Mouse (Mus musculus) testis, adult 2 months (tissue): ENCODE measurements at regions not wholly inside any gene's neighbourhood (a gene's known extent, or its start where the extent isn't known, plus 50 kb on each side); places are given as distances from the start of the nearest gene placed in this dataset.

Experiments used
- CTCF ChIP-seq: fragments of 200-500 bp; IDR thresholded peaks from 2 replicates; pipeline ENCODE4 v1.5.1; 2012; ENCODE audit warnings: low read depth, mild to moderate bottlenecking, inconsistent platforms, low read length, moderate library complexity; ENCODE audit not compliant: control insufficient read depth, insufficient read depth, insufficient replicate concordance
- POLR2A ChIP-seq: fragments of 200-500 bp; IDR thresholded peaks from 2 replicates; pipeline ENCODE4 v1.6.1; 2012; ENCODE audit warnings: low read depth, mild to moderate bottlenecking, inconsistent platforms, low read length, moderate library complexity; ENCODE audit not compliant: control insufficient read depth

DNA sequence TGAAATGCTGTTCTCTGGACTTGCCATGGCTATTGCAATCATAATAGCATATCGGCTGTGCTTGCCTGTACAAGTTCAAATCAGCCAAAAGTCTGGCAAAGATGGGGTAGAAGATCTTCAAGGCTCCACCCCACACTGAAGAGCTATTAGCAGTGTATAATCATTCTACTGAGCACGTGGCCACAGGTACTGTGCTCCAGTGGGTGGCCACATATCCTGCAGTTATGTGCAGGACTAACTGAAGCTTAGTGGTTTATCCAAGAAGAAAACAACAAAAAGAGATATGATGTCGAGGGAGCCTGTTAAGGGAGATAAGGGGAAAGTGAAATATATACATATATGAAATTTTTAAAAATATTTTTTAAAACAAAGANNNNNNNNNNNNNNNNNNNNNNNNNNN lies 309.2 kb downstream of the Meis1 start:
- TF ChIP-seq CTCF (no peak), POLR2A (no peak)
